Mouse (Mus musculus) c-Kit-negative CD71-positive TER-119-positive erythroid progenitor cells, embryonic 14.5 days (primary cell): ENCODE measurements at regions not wholly inside any gene's neighbourhood (a gene's known extent, or its start where the extent isn't known, plus 50 kb on each side); places are given as distances from the start of the nearest gene placed in this dataset.

ENCODE experiments used
- DNase-seq: peaks from one replicate; pipeline ENCODE4 v3.0.0-alpha.2; 2013; ENCODE audit warnings: low read depth, low spot score

DNA sequence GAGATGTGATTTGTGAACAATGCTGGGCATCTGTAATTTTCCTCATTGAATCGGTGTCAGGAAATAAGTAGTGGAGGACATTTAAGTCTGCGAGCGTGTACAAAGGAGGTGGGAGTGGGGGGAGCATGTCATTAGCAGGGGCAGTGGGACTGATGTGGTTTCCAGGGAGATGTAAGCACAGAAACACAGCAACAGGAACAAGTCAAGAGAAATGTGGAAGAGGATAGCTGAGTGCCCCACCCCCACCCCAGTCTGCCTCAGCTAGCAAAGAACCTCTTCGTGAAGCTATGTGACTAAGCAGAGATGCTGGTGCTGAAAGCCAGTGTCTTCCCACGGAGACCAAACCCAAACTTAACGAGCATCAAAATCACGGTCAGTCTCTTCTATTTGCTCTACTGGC, 151.9 kb downstream of the Drd1 start:
- no peak for DNase-seq

DNA sequence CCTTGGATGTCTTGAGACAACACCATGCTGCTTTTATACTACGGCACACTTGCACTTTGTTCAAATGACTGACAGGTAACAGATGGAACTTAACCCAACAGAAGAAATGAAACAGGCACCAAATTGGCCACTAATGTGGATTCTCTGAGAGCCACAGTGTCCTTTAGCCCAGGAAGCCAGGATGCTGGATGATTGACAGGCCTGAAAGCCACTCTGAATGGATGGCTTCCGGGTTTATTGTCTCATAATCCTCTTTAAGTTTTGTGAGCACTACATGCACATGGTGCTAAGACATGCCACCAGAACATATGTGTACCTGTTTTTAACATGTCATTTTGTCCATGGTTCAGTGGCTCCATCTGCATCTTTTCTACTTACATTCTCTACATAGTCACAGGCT, 152.7 kb downstream of the Drd1 start:
- no peak for DNase-seq

DNA sequence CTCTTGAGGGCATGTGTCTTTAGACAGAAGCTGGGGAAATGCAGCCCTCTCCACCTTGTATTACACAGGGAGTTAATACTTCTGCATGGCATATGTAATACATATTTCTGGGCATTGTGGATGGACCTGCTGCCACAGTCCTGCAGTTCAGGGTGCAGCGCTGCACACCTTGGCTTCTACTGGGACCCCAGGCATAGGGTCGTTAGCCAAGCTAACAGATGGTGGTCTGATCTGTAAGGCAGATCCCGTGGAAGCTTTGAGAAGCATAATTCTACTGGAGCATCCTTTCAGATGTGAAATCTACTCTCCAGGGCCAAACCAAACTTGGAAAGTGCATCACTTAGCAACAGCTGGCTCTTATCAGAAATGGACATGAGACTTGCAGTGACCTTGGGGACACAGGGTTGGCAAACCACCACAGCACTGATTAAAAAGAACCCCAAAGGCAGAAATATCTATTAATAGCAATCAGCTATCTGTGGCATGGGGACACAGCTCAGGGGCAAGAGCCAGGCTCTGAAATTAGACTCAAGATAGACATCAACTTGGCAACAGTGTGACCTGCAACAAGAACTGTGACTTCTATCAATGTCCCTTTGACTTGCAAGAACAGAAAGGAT, 155.0 kb downstream of the Drd1 start:
- no peak for DNase-seq

DNA sequence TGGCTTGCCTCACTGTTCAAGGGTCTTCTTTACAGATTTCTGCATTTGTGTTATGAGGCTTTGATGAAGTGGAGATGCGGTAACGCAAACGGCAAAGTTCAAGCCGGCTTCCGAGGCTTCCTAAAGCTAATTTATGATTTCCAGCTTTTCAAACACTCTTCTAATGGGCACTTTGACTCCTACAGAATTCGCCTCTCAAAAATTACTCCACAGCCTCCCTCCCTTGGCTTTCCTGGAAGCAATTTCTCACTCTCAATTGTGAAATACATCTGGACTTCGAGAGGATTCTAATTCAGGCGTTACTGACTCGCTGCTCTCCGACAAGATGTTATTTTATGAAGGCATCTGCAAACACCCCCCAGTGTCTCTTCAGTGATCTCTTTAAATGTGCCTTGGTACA, 157.2 kb downstream of the Drd1 start:
- no peak for DNase-seq

DNA sequence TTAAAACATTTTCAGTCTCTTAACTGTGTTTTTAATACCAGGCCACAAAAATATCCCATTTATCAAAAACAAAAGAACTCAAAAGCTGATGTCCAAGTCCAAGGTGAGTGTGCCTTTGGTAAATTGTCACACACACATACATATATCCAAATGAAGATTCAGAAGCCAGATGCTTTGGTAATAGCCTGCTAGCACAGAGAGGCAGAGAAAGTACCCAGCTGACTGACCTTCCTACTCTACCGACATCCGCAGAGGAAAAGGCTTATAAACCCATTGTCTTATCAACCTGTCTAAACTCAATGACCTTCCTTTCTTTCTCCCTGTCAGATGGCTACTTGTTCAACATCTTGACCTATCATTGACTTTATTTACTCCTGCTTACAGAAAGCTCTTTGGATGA, 158.3 kb downstream of the Drd1 start:
- DNase-seq: no peak

DNA sequence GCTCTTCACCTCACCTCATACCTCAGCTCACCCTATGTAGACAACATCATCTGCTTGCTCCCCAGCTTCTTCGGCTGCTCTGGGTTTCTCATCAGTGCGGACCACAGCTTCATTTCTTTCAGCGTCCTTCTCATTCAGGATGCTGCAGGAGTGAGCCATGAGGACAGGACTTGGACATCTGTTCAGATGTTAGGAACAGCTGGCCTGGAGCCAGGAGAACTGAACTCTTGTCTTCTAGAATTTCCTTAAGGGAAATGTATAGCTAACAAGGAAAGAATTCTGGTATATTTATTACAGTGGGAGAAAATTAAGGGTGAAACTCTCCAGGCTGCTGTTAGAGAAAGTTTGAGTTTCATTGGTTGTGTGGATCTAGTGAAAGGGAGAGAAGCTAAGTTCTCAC, 167.1 kb downstream of the Drd1 start:
- DNase-seq: no peak

DNA sequence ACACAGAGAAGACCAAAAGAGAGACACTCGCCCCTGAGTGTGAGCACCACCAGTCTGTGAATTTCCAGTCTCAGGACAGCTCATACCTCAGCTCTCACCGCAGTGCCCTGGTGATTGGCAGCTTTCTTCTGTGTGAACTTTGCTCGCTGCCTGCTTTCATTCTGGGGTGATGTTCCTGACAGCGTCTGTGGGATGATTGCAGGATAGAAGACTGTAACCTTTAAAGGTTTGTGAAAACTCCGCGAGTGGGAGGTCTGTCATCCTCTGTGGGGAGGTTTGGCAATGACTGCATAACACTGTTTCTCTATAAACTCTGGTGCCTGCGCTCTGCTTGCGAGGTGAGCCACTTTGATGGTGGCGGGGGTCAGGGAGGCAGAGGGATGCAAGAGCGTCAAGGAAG, 169.7 kb downstream of the Drd1 start:
- DNase-seq: no peak

DNA sequence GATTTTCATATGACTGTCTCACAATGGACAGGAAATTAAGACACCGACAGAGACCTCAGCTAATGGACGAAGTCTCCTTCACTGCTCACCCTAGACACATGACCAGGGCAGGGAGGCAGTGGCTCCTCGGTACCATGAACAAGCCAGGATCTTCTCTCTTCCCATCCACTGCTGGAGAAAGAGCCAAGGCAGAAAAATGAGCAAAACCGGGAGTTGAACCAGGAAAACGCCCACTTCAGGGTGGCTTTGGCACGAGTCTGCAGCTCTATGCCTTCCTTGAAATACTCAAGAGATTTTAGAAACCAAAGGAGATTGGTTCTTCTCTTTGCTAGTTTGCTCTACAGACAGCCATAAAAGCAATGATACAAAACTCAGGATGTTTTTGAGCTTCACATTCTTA, 172.3 kb downstream of the Drd1 start:
- DNase-seq: no peak

DNA sequence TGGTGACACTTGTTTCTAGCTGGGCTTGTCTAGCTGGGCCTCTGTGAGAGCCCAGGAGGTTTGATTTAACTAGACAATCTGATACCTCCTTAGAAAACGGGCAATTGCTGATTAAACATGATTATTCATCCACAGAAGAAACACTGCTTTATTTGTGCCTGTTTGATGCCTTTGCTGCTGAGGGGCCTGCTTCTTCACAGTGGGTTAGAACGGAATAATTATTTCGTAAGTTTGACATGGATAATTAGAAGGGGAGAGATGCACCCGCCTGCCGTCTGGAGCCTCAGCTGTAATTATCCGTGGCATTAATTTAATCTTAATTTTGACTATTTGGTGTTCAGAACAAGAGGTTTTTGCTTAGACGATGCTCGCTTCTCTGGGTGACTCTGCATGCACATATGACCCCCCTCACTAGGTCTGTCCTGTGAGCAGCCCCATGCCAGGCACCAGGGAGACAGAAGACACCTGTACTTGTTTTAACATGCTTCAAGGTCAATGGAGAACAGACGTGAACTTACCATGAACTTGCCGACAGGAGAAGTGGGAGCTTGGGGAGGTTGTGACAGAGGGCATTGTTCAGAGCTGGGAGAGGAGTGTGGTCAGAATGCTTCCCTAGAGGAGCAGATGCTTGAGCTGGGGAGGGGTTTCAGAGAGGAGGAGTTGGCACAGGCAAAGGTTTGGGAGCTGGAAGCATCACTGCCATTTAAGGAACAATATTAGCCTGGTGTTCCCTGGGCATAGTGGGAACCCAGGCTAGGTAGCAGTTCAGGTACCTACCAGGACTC, 174.8 kb downstream of the Drd1 start:
- no peak for DNase-seq

DNA sequence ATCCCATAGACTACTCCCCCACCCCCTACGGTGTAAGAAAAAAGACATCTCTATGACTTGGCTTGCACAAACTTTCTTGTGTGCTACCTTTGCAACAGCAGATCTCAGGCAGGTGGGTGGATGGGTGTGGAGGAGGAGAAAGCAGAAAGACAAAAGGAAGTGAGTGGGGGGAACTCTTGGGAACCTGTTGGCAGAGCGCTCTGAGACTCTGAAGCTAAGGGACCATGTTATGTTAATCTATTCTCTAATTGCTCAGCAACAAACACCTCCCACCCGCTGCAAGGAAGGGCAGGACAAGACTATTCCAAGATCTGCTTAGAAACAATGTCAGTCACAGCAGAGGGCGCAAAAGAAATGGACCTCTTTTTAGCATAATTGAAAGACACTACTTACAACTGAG, 180.0 kb downstream of the Drd1 start:
- no peak for DNase-seq

DNA sequence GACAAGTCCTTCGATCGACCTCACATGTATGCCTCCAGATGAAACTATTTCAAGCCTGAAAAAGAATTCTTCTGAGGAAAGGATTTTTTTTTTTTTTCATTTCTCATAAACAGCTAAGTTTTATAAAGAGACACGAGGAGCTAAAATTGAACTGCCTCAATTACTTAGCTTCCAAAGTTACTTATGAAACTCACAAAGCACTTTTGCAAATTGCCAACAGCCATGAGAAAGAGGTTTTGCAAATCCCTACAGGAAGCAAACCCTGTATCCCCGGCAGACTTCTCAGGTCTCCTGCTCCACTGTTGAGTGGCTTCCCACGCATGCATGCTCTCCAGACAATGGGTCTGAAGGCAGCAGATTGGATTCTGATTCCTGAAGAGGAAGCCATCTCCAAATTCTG, 190.2 kb downstream of the Drd1 start:
- DNase-seq: no peak

DNA sequence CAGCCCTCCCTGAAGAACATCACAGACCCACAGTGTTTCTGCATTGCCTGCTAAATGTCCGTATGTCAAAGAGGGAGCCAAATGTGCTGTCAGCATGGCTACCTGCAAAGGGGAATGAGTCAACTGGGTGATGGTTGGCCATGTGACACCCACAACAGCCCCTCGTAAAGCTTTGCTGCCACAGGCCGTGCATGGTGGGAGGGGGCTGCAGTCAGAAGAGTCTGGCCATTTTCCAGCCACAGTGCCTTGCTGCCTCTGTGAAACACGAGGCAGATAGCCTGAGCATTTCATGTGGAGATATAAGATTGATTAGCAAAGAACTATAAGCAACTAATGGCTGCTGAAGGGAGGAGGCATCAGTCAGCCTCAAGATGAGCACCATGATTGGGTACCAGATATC, 193.2 kb downstream of the Drd1 start:
- no peak for DNase-seq

DNA sequence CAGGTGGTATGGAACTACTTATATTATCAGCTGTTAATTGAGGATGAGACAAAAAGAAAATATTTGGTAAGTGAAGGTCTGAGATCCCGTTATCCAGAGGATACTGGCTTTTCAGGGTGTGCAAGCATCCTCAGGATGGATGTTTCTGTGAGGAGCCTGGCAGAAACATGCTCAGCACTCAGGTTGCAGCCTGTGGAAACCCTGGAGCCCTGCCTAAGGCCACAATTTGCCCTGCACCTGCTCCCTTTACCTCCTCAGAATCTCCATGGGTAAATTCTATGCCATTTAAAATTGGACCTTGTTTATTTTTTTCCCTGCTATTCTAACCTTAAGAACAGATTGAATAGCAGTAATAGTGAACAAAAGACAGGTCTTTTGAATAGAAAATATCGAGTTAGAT, 201.3 kb downstream of the Drd1 start:
- DNase-seq: no peak

DNA sequence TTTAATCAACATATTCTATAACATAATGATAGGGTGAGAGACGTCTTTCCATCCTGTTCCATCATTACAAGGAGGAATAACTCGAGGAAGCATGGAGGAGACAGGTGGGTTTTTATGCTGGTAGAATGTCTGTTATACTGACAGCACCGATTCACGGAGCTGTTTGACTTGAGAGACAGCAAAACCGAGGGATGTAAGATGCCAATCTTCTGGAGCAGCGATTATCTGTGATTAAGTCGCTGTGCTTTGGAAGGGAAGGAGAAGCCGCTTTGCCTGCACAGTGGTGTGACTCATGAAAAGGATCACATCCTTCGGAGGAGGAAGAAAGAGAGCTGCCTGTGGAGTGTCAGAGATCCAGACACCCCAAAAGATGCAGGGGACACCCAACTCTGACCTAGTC, 205.4 kb downstream of the Drd1 start:
- DNase-seq: no peak

DNA sequence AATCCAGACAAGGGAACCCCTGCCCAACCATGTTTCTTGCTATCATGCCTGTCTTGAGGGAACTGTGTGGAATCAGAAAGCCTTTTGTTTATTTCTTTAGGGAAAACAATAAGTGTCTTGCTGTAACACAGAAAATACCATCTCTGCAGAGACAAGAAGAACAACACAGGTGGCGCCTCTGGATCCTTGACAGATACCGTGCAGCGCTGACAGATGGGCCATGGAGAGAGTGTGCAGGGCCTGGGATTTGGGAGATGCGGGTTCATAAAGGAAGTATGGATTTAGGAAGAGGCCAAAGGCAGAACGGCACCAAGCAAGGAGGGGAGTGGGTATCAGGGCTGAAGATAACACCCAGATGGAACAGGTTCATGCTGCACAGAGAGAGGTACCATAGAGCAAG, 209.3 kb downstream of the Drd1 start:
- no peak for DNase-seq

DNA sequence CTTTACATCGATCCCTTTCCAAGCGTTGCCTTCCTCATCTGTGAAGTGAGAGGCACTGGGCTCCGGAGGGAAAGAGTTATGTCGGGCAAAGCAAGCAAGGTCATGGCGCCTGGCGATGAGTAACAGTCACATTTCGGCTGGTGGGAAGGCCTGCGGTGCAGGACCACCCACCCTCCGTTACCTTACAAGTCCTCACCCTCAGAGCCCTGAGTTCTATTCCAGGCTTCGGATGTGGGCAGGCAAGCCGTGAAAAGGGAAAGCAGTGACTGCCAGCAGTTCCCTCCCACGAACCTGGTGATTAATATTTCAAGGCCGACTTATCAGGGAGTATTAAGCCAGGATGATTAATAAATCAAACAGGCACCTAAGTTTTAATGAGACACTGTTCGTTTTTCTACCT, 209.7 kb downstream of the Drd1 start:
- no peak for DNase-seq

DNA sequence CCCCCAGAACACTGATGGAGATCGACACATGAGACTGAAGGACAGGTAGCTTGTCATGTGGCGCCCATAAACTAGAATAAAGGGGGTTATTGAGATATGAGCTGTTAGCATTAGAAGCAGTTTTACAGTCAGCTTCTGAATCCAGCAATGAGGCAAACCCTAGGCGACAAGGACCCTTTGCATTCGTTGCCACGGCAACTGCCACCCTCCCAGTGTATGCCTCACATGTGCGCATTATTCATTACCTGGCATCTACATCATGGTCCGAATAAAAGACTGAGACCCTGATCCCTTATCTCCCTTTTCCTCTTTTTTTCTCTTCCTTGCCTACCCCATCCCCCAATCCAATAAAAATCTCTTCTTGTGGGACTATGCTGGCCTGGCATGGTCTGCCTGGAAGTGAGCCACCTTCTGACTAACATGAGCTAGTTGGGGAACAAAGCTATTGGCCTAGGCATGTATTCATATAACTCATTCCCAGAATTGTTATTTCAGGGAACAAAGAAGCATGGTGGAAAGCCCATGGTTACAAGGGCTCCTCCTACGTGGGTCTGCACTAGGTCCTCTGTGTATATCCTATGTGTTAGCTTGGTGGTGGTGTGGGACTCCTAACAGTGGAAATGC, 229.4 kb downstream of the Drd1 start:
- no peak for DNase-seq

DNA sequence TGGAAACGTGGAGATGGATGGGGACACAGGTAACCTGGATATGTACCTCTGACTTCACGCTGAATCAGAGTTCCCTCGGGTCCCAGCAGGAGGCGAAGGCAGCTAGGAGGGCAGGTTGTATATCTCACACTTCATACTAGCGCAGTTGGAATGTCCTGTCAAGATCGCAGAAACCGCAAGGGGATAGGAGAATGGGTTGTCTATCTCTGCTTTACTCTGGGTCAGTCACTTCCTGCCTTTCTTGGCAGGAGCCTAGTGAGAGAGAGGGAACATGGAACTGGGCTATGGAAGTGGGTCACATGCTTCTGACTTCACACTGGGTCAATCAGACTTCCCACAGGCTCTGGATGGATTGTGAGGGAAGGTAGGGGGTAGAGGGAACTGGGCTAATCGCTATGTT, 233.4 kb downstream of the Drd1 start:
- no peak for DNase-seq

DNA sequence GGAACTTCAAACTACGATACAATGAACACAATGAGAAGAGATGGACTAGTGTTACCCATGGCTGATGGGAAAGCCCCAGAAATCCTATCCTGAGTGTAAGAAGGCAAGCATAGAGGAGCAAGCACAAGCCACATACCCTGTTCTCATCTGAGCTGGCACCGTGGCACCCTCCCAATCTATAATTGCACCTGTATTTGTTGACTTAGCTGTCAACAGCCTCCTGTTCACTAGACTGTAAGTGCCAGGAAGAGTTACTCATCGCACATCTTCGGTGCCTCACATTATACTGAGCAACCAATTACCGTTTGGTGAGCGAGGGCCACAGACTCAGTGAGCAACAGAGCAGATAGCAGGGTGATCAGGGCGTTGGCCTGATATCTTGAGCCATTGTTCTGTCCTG, 239.9 kb downstream of the Drd1 start:
- no peak for DNase-seq

DNA sequence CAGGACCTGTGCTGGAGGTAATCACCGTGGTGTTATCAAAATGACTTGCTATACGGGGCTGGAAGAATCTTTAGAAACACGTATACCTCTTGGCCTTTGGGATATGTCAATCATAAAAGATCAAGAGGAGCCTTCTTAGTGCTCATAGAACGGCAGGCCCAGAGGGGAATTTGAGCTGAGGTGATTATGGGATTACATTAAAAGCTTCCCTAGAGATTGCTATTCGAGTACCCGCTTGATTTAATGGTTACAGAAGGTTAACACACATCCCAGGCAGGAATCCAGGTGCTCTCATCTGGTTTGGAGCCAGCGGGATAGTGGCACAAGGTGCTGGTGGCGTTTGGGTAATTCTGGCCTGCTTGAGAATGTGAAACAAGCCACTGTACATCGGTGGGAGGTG, 241.4 kb downstream of the Drd1 start:
- DNase-seq: no peak

DNA sequence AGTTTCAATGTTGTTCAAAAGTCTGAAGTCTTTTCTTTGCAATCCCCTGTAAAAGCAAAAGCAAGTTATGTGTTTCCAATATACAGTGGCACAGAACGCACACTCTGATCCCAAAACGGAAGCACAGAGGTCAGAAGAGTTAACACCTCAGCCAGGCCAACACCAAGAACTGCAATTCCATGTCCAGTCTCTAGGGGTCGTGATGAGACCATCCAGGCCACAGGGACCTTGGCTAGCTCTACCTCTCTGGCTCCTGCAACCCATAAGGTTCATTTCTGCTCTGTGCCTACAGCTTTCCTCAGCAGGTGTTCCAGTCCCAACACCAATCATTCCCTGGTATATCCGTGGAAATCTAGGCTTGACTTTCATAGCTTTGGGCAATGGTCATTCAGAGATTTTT, 243.6 kb downstream of the Drd1 start:
- peak; percentile 1 for DNase-seq

DNA sequence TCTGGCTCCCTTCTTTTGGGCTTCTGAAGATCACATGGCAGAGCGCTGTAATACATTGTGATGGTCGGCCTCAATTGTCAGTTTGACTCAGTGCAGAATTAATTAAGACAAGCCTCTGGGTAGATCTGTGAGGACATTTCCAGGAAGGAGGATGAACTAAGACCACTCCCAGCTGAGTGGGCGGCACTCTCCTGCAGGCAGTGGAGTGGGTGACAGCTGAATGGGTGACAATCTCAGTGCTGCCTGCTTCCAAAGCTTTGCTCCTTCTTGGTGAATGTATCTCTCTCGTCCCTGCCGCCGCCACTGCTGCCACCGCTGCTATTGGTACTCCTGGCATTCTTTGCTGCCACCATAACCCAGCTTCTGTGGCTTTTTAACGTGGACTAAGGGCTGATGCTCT, 244.4 kb downstream of the Drd1 start:
- DNase-seq: no peak

DNA sequence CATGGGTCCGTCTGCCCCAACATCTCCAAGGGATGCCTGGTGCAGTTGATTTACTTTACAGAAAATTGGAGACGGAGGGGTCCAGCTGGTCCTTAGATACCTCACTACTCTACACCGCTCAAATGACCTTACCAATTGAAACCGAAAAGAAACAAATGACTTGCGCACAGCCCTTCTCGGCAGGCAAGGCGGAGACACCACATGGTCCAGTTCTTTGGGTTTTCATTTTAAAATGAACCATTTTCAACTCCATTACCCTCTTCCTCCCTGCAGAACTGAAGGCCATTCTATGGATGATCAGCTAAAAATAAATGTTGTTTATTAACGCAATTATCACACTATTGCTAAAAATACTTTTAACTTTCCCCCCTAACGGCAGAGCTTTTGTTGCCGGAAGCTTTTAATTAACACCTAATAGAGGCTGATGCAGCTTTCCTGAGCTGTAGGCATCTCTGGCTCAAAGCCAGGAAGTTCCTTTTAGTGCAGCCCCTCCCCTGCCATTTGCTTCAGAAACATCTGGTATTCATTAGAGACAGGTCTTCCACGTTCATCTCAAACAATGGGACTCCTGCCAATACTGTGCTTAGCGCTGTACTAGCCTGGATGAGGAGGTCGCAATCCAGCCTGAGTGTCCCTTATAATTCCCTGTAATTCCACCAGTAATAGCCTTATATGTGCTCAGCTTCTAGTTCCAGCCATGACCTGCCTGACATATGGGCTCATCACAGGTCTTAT, 247.5 kb downstream of the Drd1 start:
- DNase-seq: no peak
